Mouse (Mus musculus) yolk sac, embryonic 10.5 days (tissue): ENCODE measurements around the gene Mfsd4b3.

ENCODE experiments used
- DNase-seq: peaks from one replicate; pipeline ENCODE4 v3.0.0-alpha.2; 2017; ENCODE audit warnings: low spot score

Mfsd4b3 gene

DNA sequence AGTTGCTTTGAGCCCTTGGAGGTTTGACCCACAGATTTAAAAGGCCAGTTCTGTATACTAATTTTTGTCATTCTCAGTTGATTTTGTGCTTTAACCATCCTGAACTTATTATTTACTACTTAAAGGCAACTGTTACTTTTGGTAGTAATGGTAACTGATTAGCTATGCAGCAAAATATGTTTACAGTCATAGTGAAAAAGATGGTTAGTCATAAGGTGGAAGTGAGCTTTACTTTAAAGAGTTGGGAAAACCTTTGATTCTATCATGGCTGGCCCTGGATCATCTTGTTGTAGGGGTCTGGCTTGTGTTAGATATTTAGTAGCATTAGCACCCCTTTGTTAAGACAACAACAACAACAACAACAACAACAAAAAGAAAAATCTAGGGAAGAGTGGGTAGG lies 47.3 kb downstream of the Mfsd4b3 start:
- no peak for DNase-seq

DNA sequence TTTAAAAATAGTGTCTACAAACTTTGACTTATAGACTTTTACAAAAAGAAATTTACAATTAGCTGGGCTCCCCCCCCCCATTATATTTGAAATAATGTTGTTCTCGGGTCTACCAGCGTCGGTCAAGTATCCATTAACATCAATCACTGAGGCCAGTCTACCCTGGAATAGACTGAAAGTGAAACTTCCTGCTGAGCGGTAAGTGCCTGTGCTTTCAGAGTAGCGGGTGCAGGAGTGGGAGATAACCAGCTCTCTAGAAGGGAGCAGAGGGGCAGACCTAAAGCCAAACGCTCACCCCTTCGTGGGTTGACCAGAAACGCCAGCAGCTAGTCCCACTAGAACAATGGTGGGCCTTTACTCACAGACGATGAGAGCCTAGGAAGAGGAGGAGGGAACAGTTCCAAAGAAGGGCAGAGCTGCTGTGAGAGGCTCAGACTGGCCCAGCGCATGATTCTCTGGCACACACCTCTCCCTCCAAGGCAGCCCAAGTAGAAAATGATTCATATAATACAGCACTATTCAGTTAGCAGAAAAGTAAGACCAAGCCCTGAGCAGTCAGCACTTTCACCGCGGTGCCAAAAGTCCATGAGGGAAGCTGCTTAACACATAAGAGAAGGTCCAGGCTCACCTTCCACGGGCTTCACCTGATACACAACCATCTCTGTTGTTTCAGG lies 51.0 kb downstream of the Mfsd4b3 start:
- no peak for DNase-seq

DNA sequence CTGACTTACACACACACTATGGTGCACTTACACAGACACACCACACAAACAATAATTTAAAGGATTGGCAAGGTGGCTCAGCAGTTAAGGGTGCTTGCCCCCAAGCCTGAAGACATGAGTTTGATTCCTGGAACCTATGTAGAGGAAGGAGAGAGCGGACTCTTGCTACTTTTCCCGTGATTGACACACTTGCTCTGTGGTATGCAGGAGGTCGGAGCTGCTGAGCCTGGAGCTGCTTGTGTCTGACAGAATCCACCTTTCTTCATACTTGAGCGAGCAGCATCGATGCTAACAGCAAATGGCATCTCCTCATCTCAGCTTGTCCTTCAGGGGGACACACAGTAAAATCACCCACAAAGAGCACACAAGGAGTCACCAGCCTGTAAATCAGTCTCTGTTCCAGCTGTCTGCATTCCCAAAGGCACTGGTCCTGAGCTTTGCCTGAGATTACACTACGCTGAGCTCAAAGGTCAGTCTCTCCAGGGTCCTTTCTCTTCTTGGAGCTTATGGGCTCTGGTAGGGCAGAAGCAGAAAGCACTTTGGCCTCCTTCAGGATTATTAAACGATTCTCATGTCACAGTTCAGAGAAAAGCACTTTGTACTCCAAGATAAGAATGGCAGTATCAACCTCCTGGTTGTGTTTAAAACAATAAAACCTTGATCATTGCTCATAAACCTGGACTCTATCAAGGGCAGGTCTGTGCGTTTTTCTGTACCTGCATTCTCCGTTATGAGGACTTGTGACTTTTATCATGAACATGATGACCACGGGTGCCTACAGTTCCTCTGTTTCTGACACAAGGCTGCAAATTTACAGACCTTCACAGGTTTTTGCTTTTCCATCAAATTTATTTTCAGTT lies 52.9 kb downstream of the Mfsd4b3 start:
- peak; percentile 73 for DNase-seq

DNA sequence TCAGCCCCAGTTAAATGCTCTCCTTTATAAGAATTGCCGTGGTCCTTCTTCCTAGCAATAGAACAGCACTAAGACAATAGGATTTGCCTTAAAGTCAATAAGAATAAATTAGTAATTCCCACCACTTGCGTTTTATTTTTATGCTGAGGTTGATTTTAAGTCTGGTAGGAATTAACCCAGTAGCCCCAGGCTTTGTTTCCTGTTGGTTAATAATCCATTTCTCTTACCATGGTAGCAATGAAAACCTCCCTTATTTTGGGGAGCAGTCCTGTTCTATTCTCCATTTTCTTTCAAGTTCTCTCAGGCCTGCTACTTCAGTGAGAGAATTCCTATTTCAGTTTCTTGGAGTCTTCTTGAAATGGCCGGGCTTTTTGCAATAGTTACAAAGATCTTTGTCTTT lies 55.8 kb downstream of the Mfsd4b3 start:
- DNase-seq = no peak

DNA sequence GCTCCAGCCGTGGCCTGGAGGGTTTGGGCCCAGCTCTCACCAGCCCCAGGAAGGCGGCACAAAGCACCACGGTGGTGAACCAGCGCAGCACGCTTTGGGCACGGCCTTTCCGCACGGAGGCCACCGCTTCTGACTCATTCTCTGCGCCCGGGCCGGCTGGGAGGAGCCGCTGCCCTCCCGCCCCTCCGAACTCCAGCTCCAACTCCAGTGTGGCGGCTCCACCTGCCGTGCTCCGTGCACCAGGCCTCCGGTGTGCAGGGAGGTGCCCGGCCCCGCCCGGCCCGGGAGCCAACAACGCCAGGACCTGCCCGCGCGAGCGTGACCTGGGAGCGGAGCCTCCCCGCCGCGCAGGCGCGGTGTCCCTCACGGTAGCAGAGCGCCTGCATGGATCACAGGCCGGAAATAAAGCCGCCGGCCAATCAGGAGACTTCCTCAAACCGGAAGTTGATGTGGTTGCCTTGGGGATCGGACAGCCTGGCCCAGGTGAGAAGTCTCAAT lies 61.0 kb downstream of the Mfsd4b3 start, which contains the start of gene Mfsd4b4:
Gene Mfsd4b4 (minus strand): TSS at position 365 of the 498 bp plus-strand sequence.
- peak; percentile 93 for DNase-seq
